Comparison of ENCODE assay signal across 1 mouse cellular context in genomic region chr11:83445001-83445400, GRCm38 (mm10).
TF ChIP-seq lines count a peak whose summit lies in the region.

No protein-coding gene starts in this region.

TF ChIP-seq in CH12.LX, 34 proteins besides CTCF, POLR2A, EP300 and RAD21 (continued from another document):
- no peak for TF ChIP-seq TBP (conservative IDR thresholded peaks at IDR 0.05; ENCODE audit: low read depth, low read length)
- TF ChIP-seq SIN3A (IDR thresholded peaks at IDR 0.05; ENCODE audit: low read length), result no peak
- no peak for TF ChIP-seq CHD1 (IDR thresholded peaks at IDR 0.05; ENCODE audit: low read depth, low read length)
TF ChIP-seq in CH12.LX: peak in this region for 2.
